Mouse (Mus musculus) layer of hippocampus, adult 9-11 months (tissue): ENCODE data around the gene Zdhhc5.
A peak's percentile ranks its signal among the peaks of the same experiment; 100 is the strongest.
"Not testable (repeated sequence)": the region's sequence is repeated elsewhere in the genome, so short reads cannot be mapped to it uniquely, and the experiment has no call there.

Source experiments
- DNase-seq: peaks from one replicate; pipeline ENCODE4 v3.0.0; 2022

Zdhhc5 gene

GRCm38 (mm10) chr2:84690050-84690449, 24.9 kb downstream of the Zdhhc5 start:
- DNase-seq = no peak

GRCm38 (mm10) chr2:84688080-84688844, 26.7 kb downstream of the Zdhhc5 start:
- DNase-seq = no peak

DNA sequence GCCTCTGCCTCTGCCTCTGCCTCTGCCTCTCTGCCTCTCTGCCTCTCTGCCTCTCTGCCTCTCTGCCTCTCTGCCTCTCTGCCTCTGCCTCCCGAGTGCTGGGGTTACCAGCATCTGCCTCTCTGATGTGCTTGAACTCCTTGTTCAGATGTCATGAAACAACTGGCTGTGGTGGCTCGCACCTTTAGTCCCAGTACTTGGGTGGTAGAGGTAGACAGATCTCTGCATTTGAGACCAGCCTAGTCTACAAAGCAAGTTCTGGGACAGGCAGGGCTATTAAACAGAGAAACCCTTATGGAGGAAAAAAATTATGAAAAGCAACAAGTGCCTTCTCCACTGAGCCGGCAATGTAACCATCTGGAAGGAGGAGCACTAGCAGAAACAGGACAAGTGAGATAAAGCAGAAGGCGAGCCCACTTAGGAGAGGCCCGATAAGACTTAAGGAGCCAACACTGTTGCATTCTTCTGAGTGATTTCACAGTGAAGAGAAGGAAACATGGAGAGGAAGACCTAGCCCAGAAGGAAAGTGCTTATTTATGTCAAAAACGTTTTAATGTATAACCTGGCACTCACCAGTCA, 32.3 kb downstream of the Zdhhc5 start:
- DNase-seq = no peak

- DNase-seq = no peak
Observed at GRCm38 (mm10) chr2:84679016-84679415, 36.0 kb downstream of the Zdhhc5 start, which contains the start of gene Tmx2. Tmx2 (minus strand) TSS chr2:84679140.

GRCm38 (mm10) chr2:84677968-84678880, 36.8 kb downstream of the Zdhhc5 start, which contains the start of the genes Gm28635 and Med19:
Gm28635 (minus strand) TSS chr2:84678041.
Med19 (plus strand) TSS chr2:84678402.
- DNase-seq = peak; percentile 99

- no peak for DNase-seq
Observed at GRCm38 (mm10) chr2:84677270-84677967, 37.6 kb downstream of the Zdhhc5 start.

DNA sequence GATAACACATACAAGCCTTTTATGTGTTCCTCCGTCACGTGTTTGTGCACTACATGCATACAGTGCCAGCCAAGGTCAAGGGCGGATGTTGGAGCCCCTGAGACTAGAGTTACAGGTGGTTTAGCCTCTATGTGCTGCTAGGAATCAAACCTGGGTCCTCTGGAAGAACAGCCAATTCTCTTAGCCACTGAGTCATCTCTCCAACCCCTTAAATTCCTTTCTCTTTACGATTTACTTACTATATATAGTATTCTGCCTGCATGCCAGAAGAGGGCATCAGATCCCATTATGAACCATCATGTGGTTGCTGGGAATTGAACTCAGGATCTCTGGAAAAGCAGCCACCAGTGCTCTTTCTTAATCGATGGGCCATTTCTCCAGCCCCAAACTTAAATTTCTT, 43.4 kb downstream of the Zdhhc5 start:
- not testable (repeated sequence) for DNase-seq

GRCm38 (mm10) chr2:84670569-84670933, 44.4 kb downstream of the Zdhhc5 start, which contains the start of gene Selenoh:
Selenoh (minus strand) TSS chr2:84670770.
- peak; percentile 89 for DNase-seq

DNA sequence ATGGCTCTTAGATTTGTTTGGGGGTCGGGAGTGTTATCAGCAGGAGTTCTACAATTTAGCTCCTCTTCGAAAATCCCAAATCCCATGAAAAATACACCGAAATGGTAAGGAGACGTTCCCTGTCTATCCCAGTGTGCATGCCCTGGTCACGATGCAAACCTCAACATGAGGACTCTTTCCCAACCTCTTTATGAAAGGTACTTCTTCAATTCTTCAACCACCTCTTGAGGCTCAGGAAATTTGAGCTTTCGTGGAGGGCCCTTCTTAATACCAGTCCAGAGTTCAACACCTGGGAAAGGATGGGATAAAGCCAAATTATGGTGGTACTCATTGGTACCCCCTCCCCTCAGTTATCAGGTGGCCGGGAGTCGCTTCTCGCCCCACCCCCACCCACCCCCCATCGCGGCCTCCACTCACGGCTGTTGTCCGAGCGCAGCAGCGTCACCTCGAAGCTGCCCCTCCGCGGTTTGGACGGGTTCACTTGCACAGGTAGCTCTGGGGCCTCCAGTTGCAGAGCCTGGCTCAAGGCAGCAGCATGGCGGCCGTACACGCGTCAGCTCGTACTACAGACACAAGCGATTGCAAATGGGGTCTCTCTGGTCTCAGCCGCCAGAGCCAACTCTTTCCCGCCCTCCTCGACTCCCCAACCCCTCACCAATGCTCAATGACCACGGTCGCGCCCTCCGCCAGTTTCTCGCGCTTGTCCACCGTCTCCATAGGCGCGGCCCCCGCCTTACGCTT, 45.0 kb downstream of the Zdhhc5 start:
- peak; percentile 23 for DNase-seq

DNA sequence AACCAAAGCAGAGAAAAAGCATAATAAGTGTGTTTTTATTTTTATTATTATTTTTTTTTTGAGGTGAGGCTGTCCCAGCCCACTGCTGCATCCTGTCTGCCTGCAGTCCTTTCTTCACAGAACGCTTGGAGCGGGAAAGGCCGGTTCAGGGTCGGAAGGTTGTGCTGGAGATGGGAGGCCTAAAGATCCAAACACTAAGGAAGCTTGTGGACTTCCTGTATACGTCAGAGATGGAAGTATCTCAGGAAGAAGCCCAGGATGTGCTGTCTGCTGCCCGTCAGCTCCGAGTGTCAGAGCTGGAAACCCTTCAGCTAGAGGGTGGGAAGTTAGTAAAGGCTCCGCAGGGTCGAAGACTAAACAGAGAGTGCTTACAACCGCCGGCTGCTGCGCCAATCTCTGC, 48.9 kb downstream of the Zdhhc5 start:
- DNase-seq = no peak

- DNase-seq = no peak
Observed at GRCm38 (mm10) chr2:84662866-84663265, 52.1 kb downstream of the Zdhhc5 start.

DNA sequence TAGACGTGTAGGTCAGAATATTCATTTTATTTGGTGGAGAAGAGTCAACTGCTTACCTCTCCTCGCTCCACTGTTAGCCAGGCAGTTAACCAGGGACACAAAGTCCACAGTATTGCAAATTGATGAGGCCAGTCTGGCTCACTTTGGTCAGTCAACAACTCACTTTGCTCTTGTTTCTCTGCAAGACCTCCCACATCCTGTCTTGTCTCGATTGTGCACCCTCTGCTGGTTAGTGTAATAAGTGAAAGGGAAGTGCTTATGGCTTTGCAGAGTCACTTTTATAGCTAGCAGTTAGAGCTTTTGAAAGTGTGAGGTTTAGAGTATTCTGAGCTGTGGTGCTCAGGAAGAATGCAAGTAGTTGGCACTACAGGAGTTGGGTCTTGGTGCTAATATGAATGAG, 54.7 kb downstream of the Zdhhc5 start:
- peak; percentile 68 for DNase-seq

DNA sequence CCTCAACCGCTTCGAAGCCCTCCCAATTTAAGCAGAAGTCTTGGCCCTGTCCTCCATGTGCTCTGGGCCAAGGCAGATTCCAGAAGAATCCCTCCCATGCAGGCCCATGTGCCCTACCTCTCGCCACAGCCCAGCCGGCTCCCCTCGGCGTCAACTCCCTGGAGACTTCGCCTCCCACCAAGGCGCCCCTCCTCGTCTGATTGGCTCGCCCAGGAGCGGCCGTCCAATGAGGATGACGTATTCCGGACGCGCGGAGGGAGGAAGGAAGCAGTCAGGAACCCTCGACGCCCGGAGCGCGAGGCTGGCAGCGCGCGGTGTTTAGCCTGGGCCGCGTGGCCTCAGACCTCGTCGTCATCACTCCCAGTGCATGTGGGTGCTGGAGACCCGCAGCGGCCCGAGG, 56.2 kb downstream of the Zdhhc5 start, which contains the start of gene Btbd18:
Gene Btbd18, plus strand, starts transcription at position 274 of the 400 bp plus-strand sequence.
- no peak for DNase-seq

GRCm38 (mm10) chr2:84655864-84656263, 59.1 kb downstream of the Zdhhc5 start:
- no peak for DNase-seq

DNA sequence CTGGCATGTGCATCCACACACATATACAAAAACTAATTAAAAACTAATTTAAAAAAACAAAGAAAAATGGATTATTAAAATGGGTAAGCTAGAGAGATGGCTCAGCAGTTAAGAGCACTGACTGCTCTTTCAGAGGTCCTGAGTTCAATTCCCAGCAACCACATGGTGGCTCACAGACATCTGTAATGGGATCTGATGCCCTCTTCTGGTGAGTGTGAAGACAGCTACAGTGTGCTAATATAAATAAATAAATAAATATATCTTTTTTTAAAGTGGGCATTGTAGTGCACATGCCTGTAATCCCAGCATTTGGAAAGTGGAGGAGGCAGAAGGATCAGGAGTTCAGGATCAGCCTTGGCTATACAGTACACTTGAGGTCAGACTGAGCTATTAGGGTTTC, 61.6 kb downstream of the Zdhhc5 start:
- no peak for DNase-seq

DNA sequence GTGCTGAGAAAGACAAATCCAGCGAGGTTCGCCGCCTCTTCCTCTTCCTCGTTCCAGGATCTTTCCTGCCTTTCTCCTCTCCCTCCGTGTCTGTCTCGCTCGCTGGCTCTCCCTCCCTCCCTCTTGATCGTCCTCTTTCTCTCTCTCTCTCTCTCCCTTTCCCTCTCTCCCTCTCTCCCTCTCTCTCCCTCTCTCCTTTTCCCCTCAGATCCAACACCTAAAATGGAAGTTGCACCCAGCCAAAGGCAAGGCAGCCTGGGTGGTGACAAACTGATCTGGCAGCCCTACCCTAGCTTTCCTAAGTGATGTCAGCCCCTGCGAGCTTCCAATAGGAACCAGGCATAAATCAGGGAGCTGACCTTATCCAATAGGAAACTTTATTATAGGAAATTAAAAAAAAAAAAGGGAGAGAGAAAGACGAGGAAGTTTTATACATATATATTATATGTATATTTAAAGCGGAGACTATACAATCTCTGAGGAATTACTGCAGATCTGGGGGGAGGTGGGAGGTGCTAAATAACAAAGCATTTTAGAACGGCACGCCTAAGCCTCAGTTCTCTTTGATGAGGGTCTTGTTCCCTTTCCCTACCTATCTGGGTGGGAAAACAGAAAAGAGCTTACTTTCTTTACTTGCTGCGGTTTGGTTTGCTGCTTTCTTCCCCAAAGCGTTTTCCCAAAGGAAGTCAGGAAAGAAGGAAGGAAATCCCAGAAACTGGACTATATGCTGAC, 64.3 kb downstream of the Zdhhc5 start, which contains the start of gene Ctnnd1:
Gene Ctnnd1, minus strand, starts transcription at position 302 of the 732 bp plus-strand sequence.
- peak; percentile 93 for DNase-seq

DNA sequence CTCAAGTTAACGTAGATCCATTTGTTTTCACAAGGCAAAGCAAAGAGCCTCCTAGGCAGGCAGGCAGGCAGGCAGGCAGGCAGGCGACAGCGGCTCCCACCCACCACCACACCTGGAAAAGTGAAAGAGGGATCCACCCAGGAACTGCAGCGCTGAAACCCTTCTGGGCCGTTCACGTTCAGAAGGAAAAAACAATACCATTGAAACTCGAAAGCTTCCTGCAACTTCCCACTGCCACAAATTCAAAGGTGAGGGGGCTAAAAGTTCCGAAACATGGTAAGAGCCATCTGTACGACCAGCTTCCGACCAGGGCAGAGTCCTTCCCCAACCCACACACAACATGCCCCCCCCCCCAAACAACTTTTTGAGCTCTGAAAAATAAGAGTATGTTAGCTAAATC, 65.3 kb downstream of the Zdhhc5 start:
- no peak for DNase-seq

GRCm38 (mm10) chr2:84648369-84648768, 66.6 kb downstream of the Zdhhc5 start:
- DNase-seq = no peak

DNA sequence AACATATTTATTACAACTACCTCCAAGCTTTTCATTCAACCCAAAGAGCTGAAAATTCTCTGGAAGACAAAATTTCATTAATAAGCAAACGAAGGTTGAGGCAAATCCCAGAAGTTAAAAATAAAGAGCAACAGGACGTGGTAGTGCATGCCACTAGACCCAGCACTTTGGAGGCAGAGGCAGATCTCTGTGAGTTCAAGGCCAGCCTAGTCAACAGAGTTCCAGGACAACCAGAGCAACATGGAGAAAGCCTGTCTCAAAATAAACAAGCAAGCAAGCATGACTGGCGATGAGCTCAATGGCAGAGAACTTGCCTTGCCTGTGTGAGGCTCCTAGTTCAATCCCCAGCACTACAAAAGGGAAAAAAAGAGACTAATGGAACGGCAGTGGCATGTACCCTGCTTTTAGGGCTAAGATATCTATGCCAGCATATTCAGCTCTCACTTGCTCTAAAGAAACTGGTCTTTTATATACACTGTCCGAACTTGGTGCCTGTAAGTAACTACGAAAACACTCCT, 67.9 kb downstream of the Zdhhc5 start:
- no peak for DNase-seq

- DNase-seq = no peak
Observed at GRCm38 (mm10) chr2:84646138-84646537, 68.8 kb downstream of the Zdhhc5 start.

DNA sequence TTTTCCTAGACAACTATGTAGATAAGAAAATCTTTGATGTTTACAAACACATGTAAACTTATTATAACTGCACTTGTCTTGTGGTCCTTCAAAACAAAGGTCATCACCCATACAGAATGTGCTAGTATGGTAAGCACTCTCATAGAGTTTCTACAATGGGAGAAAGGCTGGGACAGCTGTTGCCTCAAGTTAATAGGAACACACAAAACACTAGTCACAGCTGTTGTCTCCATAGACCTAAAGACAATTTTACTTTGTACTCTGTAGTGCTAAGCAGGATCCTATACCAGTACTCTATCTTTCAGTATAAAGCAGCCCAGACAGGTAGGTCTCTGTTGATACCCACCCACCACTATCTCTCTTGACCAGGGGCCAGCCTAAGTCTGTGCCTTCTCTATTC, 74.1 kb downstream of the Zdhhc5 start:
- no peak for DNase-seq
